Mouse (Mus musculus): ENCODE measurements around the gene Nufip2. TPM values are rescaled to one million over a fixed set of nuclear protein-coding genes. Genes with fewer than 3 reads are reported as not detected.
A peak's percentile ranks its signal among the peaks of the same experiment; 100 is the strongest.

The Nufip2 gene
- polyA plus RNA-seq, 1 experiment from 2014 or later, result 4.0 TPM

GRCm38 (mm10) chr11:77771879-77772713 lies 86.1 kb downstream of the Nufip2 start:
- H3K36me3 ChIP-seq, result peaks cover 1% of the 10 kb centered on the region
- H3K4me3 ChIP-seq, result no peak overlapping the region
- H3K4me1 ChIP-seq, result peaks cover 43% of the 10 kb centered on the region
- ATAC-seq (ENCODE audit: extremely low read depth, insufficient number of reproducible peaks, low FRiP score, low TSS enrichment), result no peak
- H3K4me2 ChIP-seq, result no peak overlapping the region; the same call in 1 of the 2 replicates
- peak overlapping the region; percentile 55 for H3K9ac ChIP-seq
- no peaks in the 10 kb centered on the region for H3K27me3 ChIP-seq (replicated peaks)
- H3K27ac ChIP-seq (replicated peaks), result peak overlapping the region; percentile 42; the same call in 1 of the 2 replicates
- 48% methylated on average over 8 of the region's 8 CpGs for WGBS
- no peaks in the 10 kb centered on the region for H3K9me3 ChIP-seq

GRCm38 (mm10) chr11:77775701-77776400 lies 89.9 kb downstream of the Nufip2 start:
- Histone ChIP-seq H3K27me3 (replicated peaks) (no peaks in the 10 kb centered on the region), H3K36me3 (peaks cover 22% of the 10 kb centered on the region), H3K4me1 (peaks cover 44% of the 10 kb centered on the region), H3K9me3 (no peaks in the 10 kb centered on the region), H3K27ac (replicated peaks) (peak overlapping the region; percentile 57), H3K4me3 (no peak overlapping the region), H3K9ac (peak overlapping the region; percentile 54; the same call in 1 of the 2 replicates), H3K4me2 (no peak overlapping the region)
- no peak for ATAC-seq (ENCODE audit: extremely low read depth, insufficient number of reproducible peaks, low FRiP score, low TSS enrichment)
- 29% methylated on average over 9 of the region's 9 CpGs for WGBS

GRCm38 (mm10) chr11:77777436-77777835 lies 91.5 kb downstream of the Nufip2 start:
- no peak for ATAC-seq (ENCODE audit: extremely low read depth, insufficient number of reproducible peaks, low FRiP score, low TSS enrichment)
- H3K4me1 ChIP-seq, result peaks cover 48% of the 10 kb centered on the region
- no peak overlapping the region for H3K27ac ChIP-seq (replicated peaks)
- H3K36me3 ChIP-seq, result peaks cover 22% of the 10 kb centered on the region
- H3K27me3 ChIP-seq (replicated peaks), result no peaks in the 10 kb centered on the region
- H3K9ac ChIP-seq, result no peak overlapping the region
- no peak overlapping the region for H3K4me2 ChIP-seq
- no peaks in the 10 kb centered on the region for H3K9me3 ChIP-seq
- WGBS, result 89% methylated on average over 17 of the region's 17 CpGs
- H3K4me3 ChIP-seq, result no peak overlapping the region

- no peak overlapping the region for H3K9ac ChIP-seq
- peaks cover 49% of the 10 kb centered on the region for H3K4me1 ChIP-seq
- ATAC-seq (ENCODE audit: extremely low read depth, insufficient number of reproducible peaks, low FRiP score, low TSS enrichment), result no peak
- no peak overlapping the region for H3K4me3 ChIP-seq
- no peak overlapping the region for H3K4me2 ChIP-seq
- H3K9me3 ChIP-seq, result no peaks in the 10 kb centered on the region
- H3K27ac ChIP-seq (replicated peaks), result no peak overlapping the region
- peaks cover 22% of the 10 kb centered on the region for H3K36me3 ChIP-seq
- 85% methylated on average over 17 of the region's 17 CpGs for WGBS
- H3K27me3 ChIP-seq (replicated peaks), result no peaks in the 10 kb centered on the region
Measured at GRCm38 (mm10) chr11:77777937-77778336, 92.0 kb downstream of the Nufip2 start.

GRCm38 (mm10) chr11:77779240-77779639 lies 93.3 kb downstream of the Nufip2 start:
- H3K4me2 ChIP-seq, result no peak overlapping the region
- peaks cover 22% of the 10 kb centered on the region for H3K36me3 ChIP-seq
- H3K4me3 ChIP-seq, result no peak overlapping the region
- ATAC-seq (ENCODE audit: extremely low read depth, insufficient number of reproducible peaks, low FRiP score, low TSS enrichment), result no peak
- no peaks in the 10 kb centered on the region for H3K27me3 ChIP-seq (replicated peaks)
- peaks cover 62% of the 10 kb centered on the region for H3K4me1 ChIP-seq
- H3K9ac ChIP-seq, result no peak overlapping the region
- H3K27ac ChIP-seq (replicated peaks), result 0 out of 2 replicates have a peak overlapping the region, but pooled peaks have one; percentile 24
- 30% methylated on average over 1 of the region's 1 CpGs for WGBS
- no peaks in the 10 kb centered on the region for H3K9me3 ChIP-seq

GRCm38 (mm10) chr11:77781088-77781487 lies 95.1 kb downstream of the Nufip2 start:
- WGBS, result 39% methylated on average over 7 of the region's 7 CpGs
- no peak overlapping the region for H3K9ac ChIP-seq
- H3K4me1 ChIP-seq, result peaks cover 73% of the 10 kb centered on the region
- no peaks in the 10 kb centered on the region for H3K27me3 ChIP-seq (replicated peaks)
- peaks cover 22% of the 10 kb centered on the region for H3K36me3 ChIP-seq
- no peaks in the 10 kb centered on the region for H3K9me3 ChIP-seq
- no peak overlapping the region for H3K27ac ChIP-seq (replicated peaks)
- no peak overlapping the region for H3K4me3 ChIP-seq
- no peak for ATAC-seq (ENCODE audit: extremely low read depth, insufficient number of reproducible peaks, low FRiP score, low TSS enrichment)
- H3K4me2 ChIP-seq, result no peak overlapping the region

GRCm38 (mm10) chr11:77782104-77782815 lies 96.3 kb downstream of the Nufip2 start:
- Histone ChIP-seq H3K4me3 (no peak overlapping the region), H3K4me1 (peaks cover 81% of the 10 kb centered on the region)
- WGBS, result 81% methylated on average over 7 of the region's 7 CpGs

GRCm38 (mm10) chr11:77783211-77783746 lies 97.3 kb downstream of the Nufip2 start:
- Histone ChIP-seq H3K9ac (0 out of 2 replicates have a peak overlapping the region, but pooled peaks have one; percentile 72), H3K4me2 (0 out of 2 replicates have a peak overlapping the region, but pooled peaks have one; percentile 46), H3K4me3 (no peak overlapping the region), H3K9me3 (no peaks in the 10 kb centered on the region), H3K4me1 (peaks cover 85% of the 10 kb centered on the region), H3K27ac (replicated peaks) (peak overlapping the region; percentile 97), H3K27me3 (replicated peaks) (no peaks in the 10 kb centered on the region), H3K36me3 (peaks cover 10% of the 10 kb centered on the region)
- no peak for ATAC-seq (ENCODE audit: extremely low read depth, insufficient number of reproducible peaks, low FRiP score, low TSS enrichment)
- 60% methylated on average over 10 of the region's 10 CpGs for WGBS

More at GRCm38 (mm10) chr11:77782104-77782815, 96.3 kb downstream of the Nufip2 start:
- Histone ChIP-seq H3K4me2 (no peak overlapping the region), H3K9ac (no peak overlapping the region), H3K9me3 (no peaks in the 10 kb centered on the region), H3K27me3 (replicated peaks) (no peaks in the 10 kb centered on the region), H3K27ac (replicated peaks) (no peak overlapping the region), H3K36me3 (peaks cover 20% of the 10 kb centered on the region)
- ATAC-seq (ENCODE audit: extremely low read depth, insufficient number of reproducible peaks, low FRiP score, low TSS enrichment), result no peak

- WGBS, result 36% methylated on average over 18 of the region's 18 CpGs
- Histone ChIP-seq H3K9me3 (no peaks in the 10 kb centered on the region), H3K27ac (replicated peaks) (peak overlapping the region; percentile 97), H3K4me3 (no peak overlapping the region), H3K4me2 (peak overlapping the region; percentile 46), H3K27me3 (replicated peaks) (no peaks in the 10 kb centered on the region), H3K4me1 (peaks cover 83% of the 10 kb centered on the region), H3K9ac (peak overlapping the region; percentile 72), H3K36me3 (0 out of 2 replicates have a peak, but pooled peaks cover 4% of the 10 kb centered on the region)
- ATAC-seq (ENCODE audit: extremely low read depth, insufficient number of reproducible peaks, low FRiP score, low TSS enrichment), result no peak
Measured at GRCm38 (mm10) chr11:77783747-77784646, 98.0 kb downstream of the Nufip2 start.

GRCm38 (mm10) chr11:77784894-77785293 lies 98.9 kb downstream of the Nufip2 start:
- H3K27ac ChIP-seq (replicated peaks), result peak overlapping the region; percentile 97
- peak; percentile 25; the same call in 1 of the 2 replicates for ATAC-seq (ENCODE audit: extremely low read depth, insufficient number of reproducible peaks, low FRiP score, low TSS enrichment)
- WGBS, result 38% methylated on average over 9 of the region's 9 CpGs
- peak overlapping the region; percentile 46 for H3K4me2 ChIP-seq
- 0 out of 2 replicates have a peak, but pooled peaks cover 3% of the 10 kb centered on the region for H3K36me3 ChIP-seq
- peaks cover 81% of the 10 kb centered on the region for H3K4me1 ChIP-seq
- H3K4me3 ChIP-seq, result no peak overlapping the region
- no peaks in the 10 kb centered on the region for H3K27me3 ChIP-seq (replicated peaks)
- no peaks in the 10 kb centered on the region for H3K9me3 ChIP-seq
- H3K9ac ChIP-seq, result peak overlapping the region; percentile 72
